Mouse (Mus musculus): ENCODE results near the gene Acbd3. TPM values are rescaled to one million over a fixed set of nuclear protein-coding genes. Genes with fewer than 3 reads are reported as not detected.
A peak's percentile ranks its signal among the peaks of the same experiment; 100 is the strongest.

Gene Acbd3
- total and polyA plus RNA-seq, 3 experiments: 14.5 to 23.5 (median 22.4) TPM

GRCm38 (mm10) chr1:180757252-180757955 lies 31.6 kb downstream of the Acbd3 start:
- dilution Hi-C loops (cut with MboI; ENCODE audit: extremely low pct_ligation_motif_present, extremely low pct_unique_long_range_greater_than_20kb, low sequenced_read_pairs) (no loop called here), in situ Hi-C loops (cut with MboI; ENCODE audit: low pct_ligation_motif_present, low pct_unique_long_range_greater_than_20kb, low sequenced_read_pairs) (loop anchor here (25.0 kb wide), 1 partner anchor 495 kb away; the partner anchor contains the start of gene Psen2)
- H3K27me3 ChIP-seq (replicated peaks): no peaks in the 10 kb centered on the region
- DNase-seq (ENCODE audit: extremely low read depth): no peak
- H3K27ac ChIP-seq (ENCODE audit: insufficient read depth, low read depth): no peak overlapping the region
- H3K9me3 ChIP-seq (replicated peaks; ENCODE audit: low read length): no peaks in the 10 kb centered on the region
- no peaks in the 10 kb centered on the region for H3K79me2 ChIP-seq (replicated peaks; ENCODE audit: control insufficient read depth, extremely low read depth, insufficient read depth, poor library complexity, severe bottlenecking)
- peaks cover 5 to 26% of the 10 kb centered on the region in 2 experiments; a peak in 3 of 4 replicates for H3K4me1 ChIP-seq (ENCODE audit: control insufficient read depth in 1 of 2, insufficient read depth in 2 of 2)
- H3K4me2 ChIP-seq (ENCODE audit: insufficient read depth, low read depth, poor library complexity, severe bottlenecking): no peak overlapping the region
- TF ChIP-seq CTCF (conservative IDR thresholded peaks at IDR 0.05 in 1 of 2, IDR thresholded peaks at IDR 0.05 in 1 of 2; ENCODE audit: low read depth in 2 of 2, low read length in 2 of 2) (peak in 1 of 2 experiments; percentile 14; a peak in 1 of 4 replicates), ZNF384 (IDR thresholded peaks at IDR 0.05; ENCODE audit: low read depth, low read length) (peak; percentile 73), MYC (IDR thresholded peaks at IDR 0.05; ENCODE audit: low read depth, low read length) (no peak), E2F4 (IDR thresholded peaks at IDR 0.05; ENCODE audit: insufficient replicate concordance, low read depth, low read length) (no peak)
- no peak overlapping the region for H3K4me3 ChIP-seq (replicated peaks in 1 of 3; ENCODE audit: low read depth in 2 of 3, low read length in 2 of 3, poor library complexity in 1 of 3)
- peaks cover 8 to 29% of the 10 kb centered on the region in 2 experiments for H3K36me3 ChIP-seq (replicated peaks in 1 of 2; ENCODE audit: control insufficient read depth in 1 of 2, insufficient read depth in 1 of 2, low read length in 1 of 2)
- H3K9ac ChIP-seq (ENCODE audit: insufficient read depth, low read depth): no peak overlapping the region

- in situ Hi-C loops (cut with MboI; ENCODE audit: low pct_ligation_motif_present, low pct_unique_long_range_greater_than_20kb, low sequenced_read_pairs): loop anchor here (25.0 kb wide), 1 partner anchor 496 kb away; the partner anchor contains the start of gene Psen2
- no peak overlapping the region for H3K9ac ChIP-seq (ENCODE audit: insufficient read depth, low read depth)
- H3K4me2 ChIP-seq (ENCODE audit: insufficient read depth, low read depth, poor library complexity, severe bottlenecking): no peak overlapping the region
- H3K27ac ChIP-seq (ENCODE audit: insufficient read depth, low read depth): no peak overlapping the region
- peaks cover 5 to 26% of the 10 kb centered on the region in 2 experiments; a peak in 3 of 4 replicates for H3K4me1 ChIP-seq (ENCODE audit: control insufficient read depth in 1 of 2, insufficient read depth in 2 of 2)
- no peak overlapping the region for H3K4me3 ChIP-seq (replicated peaks in 1 of 3; ENCODE audit: low read depth in 2 of 3, low read length in 2 of 3, poor library complexity in 1 of 3)
- no peaks in the 10 kb centered on the region for H3K27me3 ChIP-seq (replicated peaks)
- no peak for DNase-seq (ENCODE audit: extremely low read depth)
- no peaks in the 10 kb centered on the region for H3K9me3 ChIP-seq (replicated peaks; ENCODE audit: low read length)
- H3K36me3 ChIP-seq (replicated peaks in 1 of 2; ENCODE audit: control insufficient read depth in 1 of 2, insufficient read depth in 1 of 2, low read length in 1 of 2): peaks cover 3 to 22% of the 10 kb centered on the region in 2 experiments
- dilution Hi-C loops (cut with MboI; ENCODE audit: extremely low pct_ligation_motif_present, extremely low pct_unique_long_range_greater_than_20kb, low sequenced_read_pairs): no loop called here
- H3K79me2 ChIP-seq (replicated peaks; ENCODE audit: control insufficient read depth, extremely low read depth, insufficient read depth, poor library complexity, severe bottlenecking): no peaks in the 10 kb centered on the region
- 0 out of 2 replicates have a peak, but pooled peaks have one; percentile 28 for TF ChIP-seq BHLHE40 (IDR thresholded peaks at IDR 0.05; ENCODE audit: low read depth, low read length)
- no peak for TF ChIP-seq ZNF384 (IDR thresholded peaks at IDR 0.05; ENCODE audit: low read depth, low read length)
Observed at GRCm38 (mm10) chr1:180757956-180758520, 32.2 kb downstream of the Acbd3 start.

GRCm38 (mm10) chr1:180762180-180762579 lies 36.3 kb downstream of the Acbd3 start:
- no peak for DNase-seq (ENCODE audit: extremely low read depth)
- H3K27me3 ChIP-seq (replicated peaks): no peaks in the 10 kb centered on the region
- in situ Hi-C loops (cut with MboI; ENCODE audit: low pct_ligation_motif_present, low pct_unique_long_range_greater_than_20kb, low sequenced_read_pairs): loop anchor here (5.0 to 25.0 kb wide), 2 partner anchors 40 to 500 kb away; partner anchors contain the start of gene Psen2

More at GRCm38 (mm10) chr1:180762180-180762579, 36.3 kb downstream of the Acbd3 start:
- no peak for TF ChIP-seq HCFC1 (IDR thresholded peaks at IDR 0.05; ENCODE audit: low read depth, low read length)
- TF ChIP-seq CHD2 (IDR thresholded peaks at IDR 0.05; ENCODE audit: low read length): no peak
- TF ChIP-seq E2F4 (IDR thresholded peaks at IDR 0.05; ENCODE audit: insufficient replicate concordance, low read depth, low read length): no peak
- Histone ChIP-seq H3K4me2 (ENCODE audit: insufficient read depth, low read depth, poor library complexity, severe bottlenecking) (no peak overlapping the region), H3K9ac (ENCODE audit: insufficient read depth, low read depth) (no peak overlapping the region), H3K79me2 (replicated peaks; ENCODE audit: control insufficient read depth, extremely low read depth, insufficient read depth, poor library complexity, severe bottlenecking) (no peaks in the 10 kb centered on the region), H3K9me3 (replicated peaks; ENCODE audit: low read length) (no peaks in the 10 kb centered on the region), H3K4me3 (replicated peaks in 1 of 3; ENCODE audit: low read depth in 2 of 3, low read length in 2 of 3, poor library complexity in 1 of 3) (no peak overlapping the region), H3K4me1 (ENCODE audit: control insufficient read depth in 1 of 2, insufficient read depth in 2 of 2) (peaks cover 22 to 42% of the 10 kb centered on the region in 2 experiments), H3K27ac (ENCODE audit: insufficient read depth, low read depth) (no peak overlapping the region), H3K36me3 (replicated peaks in 1 of 2; ENCODE audit: control insufficient read depth in 1 of 2, insufficient read depth in 1 of 2, low read length in 1 of 2) (peaks cover 0 to 2% of the 10 kb centered on the region in 2 experiments)
- dilution Hi-C loops (cut with MboI; ENCODE audit: extremely low pct_ligation_motif_present, extremely low pct_unique_long_range_greater_than_20kb, low sequenced_read_pairs): no loop called here
